Mouse (Mus musculus) CH12.LX (cell line): ENCODE measurements around the gene Gnb2. TPM values are rescaled to one million over a fixed set of nuclear protein-coding genes. Genes with fewer than 3 reads are reported as not detected.

ENCODE experiments used
- DNase-seq: peaks from one replicate; pipeline ENCODE4 v3.0.0-alpha.2; 2013; ENCODE audit errors: extremely low read depth
- H3K27ac ChIP-seq: 2 replicates; pipeline ENCODE4 v1.5.1; 2012; ENCODE audit warnings: low read depth, mild to moderate bottlenecking, control low read depth, moderate library complexity; ENCODE audit not compliant: insufficient read depth
- H3K27me3 ChIP-seq: replicated peaks from 2 replicates; pipeline ENCODE3; 2012; ENCODE audit warnings: inconsistent platforms
- H3K36me3 ChIP-seq, 2 experiments: replicated peaks in 1 of 2; 2 replicates each; pipeline versions ENCODE3 to v1.6.1; 2012; ENCODE audit warnings: inconsistent platforms in 1 of 2, low read length in 1 of 2, mild to moderate bottlenecking in 1 of 2, mixed read lengths in 1 of 2, moderate library complexity in 1 of 2; ENCODE audit not compliant: control insufficient read depth in 1 of 2, insufficient read depth in 1 of 2
- H3K4me1 ChIP-seq, 2 experiments: 2 replicates each; pipeline ENCODE4 v1.6.1; 2012; ENCODE audit warnings: inconsistent platforms in 1 of 2, moderate library complexity in 1 of 2; ENCODE audit not compliant: insufficient read depth in 2 of 2, control insufficient read depth in 1 of 2
- H3K4me2 ChIP-seq: 2 replicates; pipeline ENCODE4 v1.6.1; 2012; ENCODE audit warnings: low read depth, mild to moderate bottlenecking, control low read depth; ENCODE audit not compliant: poor library complexity, insufficient read depth, severe bottlenecking
- H3K4me3 ChIP-seq, 3 experiments: fragments of 150-350 bp in 1 of 3; sonication (generic) in 1 of 3; replicated peaks in 1 of 3; 2 replicates each; pipeline versions ENCODE3 to v1.5.1; 2011 to 2012; ENCODE audit warnings: low read depth in 2 of 3, low read length in 2 of 3, mild to moderate bottlenecking in 2 of 3, moderate library complexity in 2 of 3, control low read depth in 1 of 3, improper control_type of control experiment in 1 of 3, inconsistent platforms in 1 of 3, mixed read lengths in 1 of 3; ENCODE audit not compliant: poor library complexity in 1 of 3
- H3K79me2 ChIP-seq: replicated peaks from 2 replicates; pipeline ENCODE4 v1.6.1; 2012; ENCODE audit warnings: mild to moderate bottlenecking, moderate library complexity; ENCODE audit not compliant: control insufficient read depth, poor library complexity, insufficient read depth, severe bottlenecking; ENCODE audit errors: extremely low read depth
- H3K9ac ChIP-seq: 2 replicates; pipeline ENCODE4 v1.6.1; 2012; ENCODE audit warnings: low read depth, mild to moderate bottlenecking, control low read depth, moderate library complexity; ENCODE audit not compliant: insufficient read depth
- H3K9me3 ChIP-seq: replicated peaks from 2 replicates; pipeline ENCODE3; 2012; ENCODE audit warnings: low read length, inconsistent platforms, mixed read lengths
- CHD1 ChIP-seq: IDR thresholded peaks from 2 replicates; pipeline ENCODE4 v1.6.1; 2012; ENCODE audit warnings: low read depth, low read length, improper control_type of control experiment, inconsistent platforms
- CTCF ChIP-seq, 2 experiments: IDR thresholded peaks in 1 of 2; conservative IDR thresholded peaks in 1 of 2; 2 replicates each; pipeline ENCODE4 v1.5.1; 2011 to 2012; ENCODE audit warnings: low read depth in 2 of 2, low read length in 2 of 2, improper control_type of control experiment in 1 of 2, inconsistent platforms in 1 of 2, mild to moderate bottlenecking in 1 of 2, moderate library complexity in 1 of 2
- E2F4 ChIP-seq: IDR thresholded peaks from 2 replicates; pipeline ENCODE4 v1.6.1; 2011; ENCODE audit warnings: low read depth, low read length, improper control_type of control experiment; ENCODE audit not compliant: insufficient replicate concordance
- GABPA ChIP-seq: IDR thresholded peaks from 2 replicates; pipeline ENCODE4 v1.6.1; 2012; ENCODE audit warnings: low read depth, low read length, improper control_type of control experiment, inconsistent platforms; ENCODE audit not compliant: insufficient replicate concordance
- JUND ChIP-seq: conservative IDR thresholded peaks from 2 replicates; pipeline ENCODE4 v1.6.1; 2011; ENCODE audit warnings: low read depth, low read length, improper control_type of control experiment
- MAX ChIP-seq: IDR thresholded peaks from 2 replicates; pipeline ENCODE4 v1.6.1; 2011; ENCODE audit warnings: low read length, improper control_type of control experiment
- MEF2A ChIP-seq: IDR thresholded peaks from 2 replicates; pipeline ENCODE4 v1.6.1; 2014; ENCODE audit warnings: low read depth, mild to moderate bottlenecking, inconsistent platforms, low read length, improper control_type of control experiment, borderline replicate concordance
- PAX5 ChIP-seq: IDR thresholded peaks from 2 replicates; pipeline ENCODE4 v1.6.1; 2012; ENCODE audit warnings: low read length, inconsistent platforms, mixed read lengths
- POLR2AphosphoS2 ChIP-seq: IDR thresholded peaks from 2 replicates; pipeline ENCODE4 v1.6.1; 2011; ENCODE audit warnings: low read depth, low read length, improper control_type of control experiment
- RAD21 ChIP-seq: IDR thresholded peaks from 2 replicates; pipeline ENCODE4 v1.6.1; 2011; ENCODE audit warnings: low read depth, mild to moderate bottlenecking, low read length, improper control_type of control experiment, moderate library complexity
- SMC3 ChIP-seq: IDR thresholded peaks from 2 replicates; pipeline ENCODE4 v1.6.1; 2011; ENCODE audit warnings: low read depth, low read length, improper control_type of control experiment
- UBTF ChIP-seq: IDR thresholded peaks from 2 replicates; pipeline ENCODE4 v1.6.1; 2012; ENCODE audit warnings: low read depth, mild to moderate bottlenecking, inconsistent platforms, low read length, improper control_type of control experiment, moderate library complexity
- USF2 ChIP-seq: conservative IDR thresholded peaks from 2 replicates; pipeline ENCODE4 v1.6.1; 2011; ENCODE audit warnings: low read depth, low read length, improper control_type of control experiment
- ZC3H11A ChIP-seq: IDR thresholded peaks from 2 replicates; pipeline ENCODE4 v1.6.1; 2012; ENCODE audit warnings: low read depth, mild to moderate bottlenecking, inconsistent platforms, low read length, improper control_type of control experiment
- ZKSCAN1 ChIP-seq: IDR thresholded peaks from 2 replicates; pipeline ENCODE4 v1.6.1; 2012; ENCODE audit warnings: low read depth, inconsistent platforms, low read length, improper control_type of control experiment, borderline replicate concordance
- dilution Hi-C: fragments of 300-500 bp; cut with MboI; formaldehyde crosslinking; loops from 2 replicates; pipeline ENCODE4 v1.14.3; 2020; ENCODE audit warnings: low sequenced_read_pairs; ENCODE audit not compliant: extremely low pct_unique_long_range_greater_than_20kb, extremely low pct_ligation_motif_present
- in situ Hi-C: fragments of 300-500 bp; cut with MboI; formaldehyde crosslinking; loops from 3 replicates; pipeline ENCODE4 v1.14.3; 2019; ENCODE audit warnings: low sequenced_read_pairs, low pct_ligation_motif_present, low pct_unique_long_range_greater_than_20kb, mixed read lengths
- polyA plus RNA-seq: library from polyadenylated mRNA; unstranded; fragments of >175 nt; gene quantifications from 2 replicates; pipeline ENCODE4 v1.2.1, GENCODE M21; 2012; ENCODE audit warnings: low read depth; ENCODE audit not compliant: insufficient read length
- total RNA-seq, 2 experiments: library from RNA; depleted of rRNA; stranded (reverse); fragments of 300-350 nt in 1 of 2; fragments of >200 nt in 1 of 2; gene quantifications; 2 replicates each; pipeline ENCODE4 v1.2.3; 2012 to 2014

Gnb2 gene
- total and polyA plus RNA-seq, 3 experiments, result 264 to 480 (median 327) TPM

DNA sequence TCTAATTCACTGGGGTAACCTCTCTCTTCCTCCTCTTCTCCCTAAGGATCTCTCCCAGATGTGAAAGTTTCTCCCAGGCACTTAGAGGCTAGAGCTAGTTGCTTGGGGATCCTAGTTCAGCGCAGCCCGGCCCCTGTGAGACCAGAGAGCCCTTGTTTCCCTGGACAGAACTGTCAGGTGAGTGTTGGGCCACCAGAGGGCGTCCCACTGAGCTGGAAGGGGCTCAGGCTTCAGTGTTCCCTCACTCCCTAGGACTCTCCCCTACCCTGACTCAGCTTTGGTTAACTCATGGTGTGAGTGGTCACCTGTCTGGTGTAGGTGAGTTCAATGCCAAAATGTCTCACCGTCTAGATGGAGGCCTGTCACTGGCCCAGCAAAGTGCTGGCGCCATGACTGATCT, 14.9 kb downstream of the Gnb2 start, which contains the start of gene Gigyf1:
TSS of gene Gigyf1 (plus strand) at position 113 of the 400 bp plus-strand sequence.
- Histone ChIP-seq H3K4me2 (no peak within 1 kb of the TSS), H3K27me3 (no peaks in the 10 kb centered on the region), H3K4me1 (peaks cover 0 to 11% of the 10 kb centered on the region in 2 experiments; a peak in 2 of 4 replicates), H3K9me3 (no peaks in the 10 kb centered on the region), H3K36me3 (peaks cover 54 to 86% of the 10 kb centered on the region in 2 experiments), H3K79me2 (peaks cover 9% of the 10 kb centered on the region), H3K27ac (no peak within 1 kb of the TSS), H3K9ac (no peak within 1 kb of the TSS), H3K4me3 (no peak within 1 kb of the TSS)
- peak; percentile 29 for DNase-seq
- dilution Hi-C loops (no loop called here), in situ Hi-C loops (loop anchor here (25.0 kb wide), 1 partner anchor 244 kb away; no protein-coding TSS in a partner anchor)
- TF ChIP-seq POLR2AphosphoS2 (no peak), JUND (no peak), CHD1 (no peak), CTCF (conservative IDR thresholded peaks at IDR 0.05 in 1 of 2, IDR thresholded peaks at IDR 0.05 in 1 of 2; ENCODE audit: low read depth in 2 of 2, low read length in 2 of 2) (peak; percentile 18 to 58; a peak in 2 of 4 replicates), ZC3H11A (no peak), GABPA (no peak), USF2 (no peak), SMC3 (peak; percentile 56), ZKSCAN1 (no peak), MEF2A (no peak), E2F4 (no peak), RAD21 (peak; percentile 19), PAX5 (no peak), MAX (no peak), UBTF (no peak)

DNA sequence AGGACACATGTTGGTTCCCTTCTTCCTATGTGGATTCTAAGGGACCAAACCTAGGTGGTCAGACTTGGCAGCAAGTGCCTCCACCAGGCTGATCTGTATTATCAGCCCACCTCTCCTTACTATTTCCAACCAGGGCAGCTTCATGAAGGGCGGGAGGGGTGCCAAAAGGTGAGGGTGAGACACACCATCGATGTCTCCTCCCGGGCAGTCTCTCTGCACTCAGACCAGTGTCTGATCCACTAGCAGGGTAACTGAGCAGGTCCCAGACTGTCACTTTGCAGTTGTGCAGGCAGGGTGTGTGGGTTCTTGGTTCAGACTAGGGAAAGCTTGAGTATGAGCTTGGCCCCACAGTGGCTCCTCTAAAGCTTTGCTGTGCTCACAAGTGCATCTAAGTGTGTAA, 18.5 kb downstream of the Gnb2 start:
- H3K4me3 ChIP-seq, result no peak overlapping the region
- no peaks in the 10 kb centered on the region for H3K9me3 ChIP-seq
- no peak overlapping the region for H3K27ac ChIP-seq
- H3K4me2 ChIP-seq, result no peak overlapping the region
- no peak for DNase-seq
- dilution Hi-C loops (no loop called here), in situ Hi-C loops (loop anchor here (25.0 kb wide), 1 partner anchor 247 kb away; no protein-coding TSS in a partner anchor)
- no peak overlapping the region for H3K9ac ChIP-seq
- H3K27me3 ChIP-seq, result no peaks in the 10 kb centered on the region
- H3K79me2 ChIP-seq, result peaks cover 26% of the 10 kb centered on the region
- H3K4me1 ChIP-seq, result peaks cover 3 to 29% of the 10 kb centered on the region in 2 experiments; a peak in 3 of 4 replicates
- peaks cover 18 to 63% of the 10 kb centered on the region in 2 experiments for H3K36me3 ChIP-seq
- TF ChIP-seq ZKSCAN1, result no peak
- TF ChIP-seq, all 38 proteins: peak for 0
